Mouse (Mus musculus) MEL (cell line): ENCODE results near the gene Tmem126a. TPM values are rescaled to one million over a fixed set of nuclear protein-coding genes. Genes with fewer than 3 reads are reported as not detected.

Source experiments
- DNase-seq: peaks from one replicate; pipeline ENCODE4 v3.0.0; 2011; ENCODE audit warnings: low read depth, low spot score
- H3K27ac ChIP-seq: 2 replicates; pipeline ENCODE4 v1.5.1; 2012; ENCODE audit warnings: low read depth, mild to moderate bottlenecking, control low read depth, low read length, moderate library complexity; ENCODE audit not compliant: control insufficient read depth
- H3K27me3 ChIP-seq, 2 experiments: fragments of 150-350 bp in 1 of 2; sonication (generic) in 1 of 2; 2 replicates each; pipeline ENCODE4 v1.6.1; 2012; ENCODE audit warnings: low read length in 2 of 2, mild to moderate bottlenecking in 2 of 2, improper control_type of control experiment in 1 of 2, moderate library complexity in 1 of 2; ENCODE audit not compliant: insufficient read depth in 2 of 2, control insufficient read depth in 1 of 2
- H3K36me3 ChIP-seq, 2 experiments: 2 replicates each; pipeline ENCODE4 v1.6.1; 2012 to 2014; ENCODE audit warnings: low read length in 2 of 2, improper control_type of control experiment in 1 of 2, inconsistent platforms in 1 of 2, mild to moderate bottlenecking in 1 of 2; ENCODE audit not compliant: insufficient read depth in 2 of 2, control insufficient read depth in 1 of 2
- H3K4me1 ChIP-seq, 2 experiments: fragments of 150-350 bp in 1 of 2; sonication (generic) in 1 of 2; 2 replicates each; pipeline ENCODE4 v1.6.1; 2012; ENCODE audit warnings: low read length in 2 of 2, improper control_type of control experiment in 1 of 2, mild to moderate bottlenecking in 1 of 2; ENCODE audit not compliant: insufficient read depth in 2 of 2, control insufficient read depth in 1 of 2
- H3K4me3 ChIP-seq, 2 experiments: fragments of 150-350 bp in 1 of 2; sonication (generic) in 1 of 2; 2 replicates each; pipeline ENCODE4 v1.5.1; 2012; ENCODE audit warnings: low read depth in 2 of 2, low read length in 2 of 2, mild to moderate bottlenecking in 2 of 2, moderate library complexity in 2 of 2, control low read depth in 1 of 2, improper control_type of control experiment in 1 of 2; ENCODE audit not compliant: control insufficient read depth in 1 of 2, insufficient read depth in 1 of 2
- H3K79me2 ChIP-seq: 2 replicates; pipeline ENCODE4 v1.6.1; 2012; ENCODE audit warnings: mild to moderate bottlenecking, low read length, moderate library complexity; ENCODE audit not compliant: control insufficient read depth, poor library complexity, insufficient read depth
- H3K9ac ChIP-seq: 2 replicates; pipeline ENCODE4 v1.6.1; 2012; ENCODE audit warnings: low read depth, mild to moderate bottlenecking, control low read depth, low read length, moderate library complexity; ENCODE audit not compliant: control insufficient read depth, poor library complexity, severe bottlenecking
- H3K9me3 ChIP-seq: fragments of 150-350 bp; sonication (generic); replicated peaks from 2 replicates; pipeline ENCODE4 v1.6.1; 2012; ENCODE audit warnings: mild to moderate bottlenecking, low read length, improper control_type of control experiment, moderate library complexity; ENCODE audit not compliant: insufficient read depth
- BHLHE40 ChIP-seq: IDR thresholded peaks from 2 replicates; pipeline ENCODE4 v1.6.1; 2012; ENCODE audit warnings: low read depth, mild to moderate bottlenecking, inconsistent platforms, low read length, improper control_type of control experiment, borderline replicate concordance
- CHD1 ChIP-seq: IDR thresholded peaks from 2 replicates; pipeline ENCODE4 v1.6.1; 2012; ENCODE audit warnings: low read depth, mild to moderate bottlenecking, inconsistent platforms, low read length, improper control_type of control experiment
- CHD2 ChIP-seq: IDR thresholded peaks from 2 replicates; pipeline ENCODE4 v1.6.1; 2011; ENCODE audit warnings: low read length, improper control_type of control experiment
- CTCF ChIP-seq, 3 experiments: IDR thresholded peaks in 2 of 3; conservative IDR thresholded peaks in 1 of 3; 2 replicates each; pipeline ENCODE4 v1.5.1; 2011 to 2012; ENCODE audit warnings: low read length in 3 of 3, low read depth in 2 of 3, mild to moderate bottlenecking in 2 of 3, improper control_type of control experiment in 1 of 3, inconsistent platforms in 1 of 3, mixed read lengths in 1 of 3, moderate library complexity in 1 of 3; ENCODE audit not compliant: control insufficient read depth in 1 of 3, insufficient read depth in 1 of 3, poor library complexity in 1 of 3, severe bottlenecking in 1 of 3
- E2F4 ChIP-seq: IDR thresholded peaks from 2 replicates; pipeline ENCODE4 v1.6.1; 2011; ENCODE audit warnings: low read depth, low read length, improper control_type of control experiment, borderline replicate concordance
- ELF1 ChIP-seq: IDR thresholded peaks from 2 replicates; pipeline ENCODE4 v1.6.1; 2014; ENCODE audit warnings: low read depth, mild to moderate bottlenecking, inconsistent platforms, low read length, improper control_type of control experiment, moderate library complexity
- EP300 ChIP-seq, 2 experiments: IDR thresholded peaks; 2 replicates each; pipeline ENCODE4 v1.6.1; 2011; ENCODE audit warnings: improper control_type of control experiment in 2 of 2, low read length in 2 of 2, low read depth in 1 of 2, mild to moderate bottlenecking in 1 of 2
- ETS1 ChIP-seq: IDR thresholded peaks from 2 replicates; pipeline ENCODE4 v1.6.1; 2012; ENCODE audit warnings: low read depth, mild to moderate bottlenecking, inconsistent platforms, low read length, improper control_type of control experiment, moderate library complexity
- GABPA ChIP-seq: IDR thresholded peaks from 2 replicates; pipeline ENCODE4 v1.6.1; 2012; ENCODE audit warnings: low read depth, mild to moderate bottlenecking, inconsistent platforms, low read length, improper control_type of control experiment, moderate library complexity
- HCFC1 ChIP-seq: IDR thresholded peaks from 2 replicates; pipeline ENCODE4 v1.6.1; 2012; ENCODE audit warnings: low read depth, mild to moderate bottlenecking, inconsistent platforms, low read length, improper control_type of control experiment, moderate library complexity
- MAZ ChIP-seq: IDR thresholded peaks from 2 replicates; pipeline ENCODE4 v1.6.1; 2012; ENCODE audit warnings: low read depth, mild to moderate bottlenecking, inconsistent platforms, low read length, improper control_type of control experiment
- MXI1 ChIP-seq: IDR thresholded peaks from 2 replicates; pipeline ENCODE4 v1.6.1; 2011; ENCODE audit warnings: mild to moderate bottlenecking, low read depth, low read length, improper control_type of control experiment
- NELFE ChIP-seq: IDR thresholded peaks from 2 replicates; pipeline ENCODE4 v1.6.1; 2011; ENCODE audit warnings: low read depth, low read length, improper control_type of control experiment
- POLR2A ChIP-seq, 2 experiments: IDR thresholded peaks; 2 replicates each; pipeline ENCODE4 v1.6.1; 2011 to 2012; ENCODE audit warnings: low read length in 2 of 2, mild to moderate bottlenecking in 2 of 2, control low read depth in 1 of 2, improper control_type of control experiment in 1 of 2, low read depth in 1 of 2, moderate library complexity in 1 of 2; ENCODE audit not compliant: control insufficient read depth in 1 of 2, insufficient read depth in 1 of 2, poor library complexity in 1 of 2
- POLR2AphosphoS2 ChIP-seq: IDR thresholded peaks from 2 replicates; pipeline ENCODE4 v1.6.1; 2011; ENCODE audit warnings: low read length, improper control_type of control experiment
- POLR2AphosphoS5 ChIP-seq: IDR thresholded peaks from 2 replicates; pipeline ENCODE4 v1.6.1; 2012; ENCODE audit warnings: low read depth, borderline replicate concordance, mild to moderate bottlenecking, inconsistent platforms, low read length, moderate library complexity, mixed read lengths
- RAD21 ChIP-seq: IDR thresholded peaks from 2 replicates; pipeline ENCODE4 v1.6.1; 2011; ENCODE audit warnings: mild to moderate bottlenecking, low read depth, low read length, improper control_type of control experiment
- RCOR1 ChIP-seq: IDR thresholded peaks from 2 replicates; pipeline ENCODE4 v1.6.1; 2012; ENCODE audit warnings: low read depth, mild to moderate bottlenecking, inconsistent platforms, low read length, improper control_type of control experiment
- SIN3A ChIP-seq: IDR thresholded peaks from 2 replicates; pipeline ENCODE4 v1.6.1; 2012; ENCODE audit warnings: low read length, improper control_type of control experiment, inconsistent platforms
- TBP ChIP-seq: IDR thresholded peaks from 2 replicates; pipeline ENCODE4 v1.8.0; 2011; ENCODE audit warnings: low read depth, low read length, improper control_type of control experiment
- TCF12 ChIP-seq: IDR thresholded peaks from 2 replicates; pipeline ENCODE4 v1.6.1; 2014; ENCODE audit warnings: low read depth, mild to moderate bottlenecking, inconsistent platforms, low read length, improper control_type of control experiment, moderate library complexity
- UBTF ChIP-seq: IDR thresholded peaks from 2 replicates; pipeline ENCODE4 v1.6.1; 2012; ENCODE audit warnings: low read depth, mild to moderate bottlenecking, inconsistent platforms, low read length, improper control_type of control experiment, moderate library complexity, borderline replicate concordance; ENCODE audit not compliant: insufficient read depth
- USF1 ChIP-seq: IDR thresholded peaks from 2 replicates; pipeline ENCODE4 v1.6.1; 2014; ENCODE audit warnings: low read depth, mild to moderate bottlenecking, inconsistent platforms, low read length, improper control_type of control experiment, moderate library complexity
- ZC3H11A ChIP-seq: IDR thresholded peaks from 2 replicates; pipeline ENCODE4 v1.6.1; 2012; ENCODE audit warnings: low read depth, mild to moderate bottlenecking, inconsistent platforms, low read length, improper control_type of control experiment
- ZKSCAN1 ChIP-seq: IDR thresholded peaks from 2 replicates; pipeline ENCODE4 v1.6.1; 2012; ENCODE audit warnings: low read depth, mild to moderate bottlenecking, inconsistent platforms, low read length, improper control_type of control experiment, moderate library complexity
- polyA plus RNA-seq, 2 experiments: library from polyadenylated mRNA; stranded (reverse) in 1 of 2; unstranded in 1 of 2; fragments of >175 nt in 1 of 2; fragments of >200 nt in 1 of 2; gene quantifications; 2 replicates each; pipeline versions ENCODE4 v1.2.1 to v1.2.4; 2012; ENCODE audit warnings: low replicate concordance in 2 of 2, low read depth in 1 of 2; ENCODE audit not compliant: insufficient read length in 2 of 2, insufficient read depth in 1 of 2, missing spikeins in 1 of 2
- total RNA-seq: library from RNA; depleted of rRNA; stranded (reverse); fragments of 300-350 nt; gene quantifications from 2 replicates; pipeline ENCODE4 v1.2.3, GENCODE M21; 2012

The Tmem126a gene
- total and polyA plus RNA-seq, 3 experiments = 10.3 to 11.9 TPM; not detected in 1

- no peaks in the 10 kb centered on the region for H3K9me3 ChIP-seq
- DNase-seq = peak; percentile 97
- peak within 1 kb of the TSS; percentile 99 for H3K9ac ChIP-seq
- H3K27me3 ChIP-seq = no peaks in the 10 kb centered on the region
- H3K4me1 ChIP-seq = peaks cover 4 to 5% of the 10 kb centered on the region in 2 experiments; a peak in 3 of 4 replicates
- peak within 1 kb of the TSS; percentile 95 to 100 for H3K4me3 ChIP-seq
- H3K79me2 ChIP-seq = peaks cover 32% of the 10 kb centered on the region
- peaks cover 16% of the 10 kb centered on the region in 2 experiments for H3K36me3 ChIP-seq
- peak within 1 kb of the TSS; percentile 81 for H3K27ac ChIP-seq
- TF ChIP-seq EP300 (IDR thresholded peaks at IDR 0.05; ENCODE audit: low read depth in 1 of 2, low read length in 2 of 2) = no peak
- TF ChIP-seq E2F4 = no peak
- TF ChIP-seq TCF12 = peak; percentile 67
- TF ChIP-seq USF1 = no peak
- no peak for TF ChIP-seq CHD1
- TF ChIP-seq RAD21 = no peak
- no peak for TF ChIP-seq ZC3H11A
- no peak for TF ChIP-seq CTCF (IDR thresholded peaks at IDR 0.05 in 2 of 3, conservative IDR thresholded peaks at IDR 0.05 in 1 of 3; ENCODE audit: control insufficient read depth in 1 of 3, insufficient read depth in 1 of 3, low read depth in 2 of 3, low read length in 3 of 3, poor library complexity in 1 of 3, severe bottlenecking in 1 of 3)
- peak; percentile 99 for TF ChIP-seq CHD2
- TF ChIP-seq NELFE = peak; percentile 92
- peak; percentile 81; the same call in 1 of the 2 replicates for TF ChIP-seq SIN3A
- 0 out of 2 replicates have a peak, but pooled peaks have one; percentile 11 for TF ChIP-seq UBTF
- TF ChIP-seq RCOR1 = no peak
- TF ChIP-seq ELF1 = 0 out of 2 replicates have a peak, but pooled peaks have one; percentile 38
- no peak for TF ChIP-seq ZKSCAN1
- 0 out of 2 replicates have a peak, but pooled peaks have one; percentile 56 for TF ChIP-seq MAZ
- peak; percentile 33; the same call in 1 of the 2 replicates for TF ChIP-seq MXI1
- TF ChIP-seq POLR2AphosphoS5 = no peak
- TF ChIP-seq BHLHE40 = no peak
- no peak for TF ChIP-seq GABPA
- peak; percentile 92 for TF ChIP-seq TBP
- peak; percentile 71; the same call in 1 of the 2 replicates for TF ChIP-seq ETS1
- peak; percentile 89 to 95 for TF ChIP-seq POLR2A (IDR thresholded peaks at IDR 0.05; ENCODE audit: control insufficient read depth in 1 of 2, insufficient read depth in 1 of 2, low read depth in 1 of 2, low read length in 2 of 2, poor library complexity in 1 of 2)
- TF ChIP-seq POLR2AphosphoS2 = peak; percentile 81
- TF ChIP-seq HCFC1 = peak; percentile 82
Measured at GRCm38 (mm10) chr7:90442518-90443080, 14.4 kb downstream of the Tmem126a start, which contains the start of gene Crebzf. TSS of gene Crebzf (plus strand) at chr7:90442729.
